Mouse (Mus musculus) myocyte (in vitro differentiated cells): ENCODE data around the gene Ccdc87.

Source experiments
- CEBPB ChIP-seq: IDR thresholded peaks from 2 replicates; pipeline ENCODE4 v1.6.1; 2011; ENCODE audit warnings: mild to moderate bottlenecking, moderate library complexity; ENCODE audit not compliant: poor library complexity, insufficient read depth, severe bottlenecking
- MAX ChIP-seq: IDR thresholded peaks from one replicate; pipeline ENCODE4 v1.6.1; 2011; ENCODE audit warnings: low read depth, mild to moderate bottlenecking, control low read depth
- MYOG ChIP-seq, 3 experiments: IDR thresholded peaks; one replicate each; pipeline ENCODE4 v1.6.1; 2011; ENCODE audit warnings: control low read depth in 2 of 3, low read depth in 2 of 3, mild to moderate bottlenecking in 2 of 3; ENCODE audit not compliant: insufficient read length in 2 of 3, control insufficient read depth in 1 of 3, insufficient read depth in 1 of 3
- POLR2A ChIP-seq: IDR thresholded peaks from one replicate; pipeline ENCODE4 v1.6.1; 2011; ENCODE audit warnings: low read depth, mild to moderate bottlenecking, control low read depth, moderate library complexity; ENCODE audit not compliant: insufficient read length
- POLR2AphosphoS2 ChIP-seq: IDR thresholded peaks from one replicate; pipeline ENCODE4 v1.6.1; 2011; ENCODE audit warnings: low read depth, control low read depth; ENCODE audit not compliant: insufficient read length
- TCF12 ChIP-seq: IDR thresholded peaks from one replicate; pipeline ENCODE4 v1.6.1; 2011; ENCODE audit warnings: mild to moderate bottlenecking, control low read depth; ENCODE audit not compliant: poor library complexity, insufficient read depth, severe bottlenecking
- USF1 ChIP-seq: IDR thresholded peaks from one replicate; pipeline ENCODE4 v1.6.1; 2011; ENCODE audit warnings: low read depth, mild to moderate bottlenecking, control low read depth, moderate library complexity

GRCm38 (mm10) chr19:4845846-4846245 is 6.7 kb downstream of the Ccdc87 start:
- TF ChIP-seq POLR2A, result no peak
- TF ChIP-seq POLR2AphosphoS2, result no peak
- TF ChIP-seq USF1, result no peak
- no peak for TF ChIP-seq CEBPB
- no peak for TF ChIP-seq MYOG (IDR thresholded peaks at IDR 0.05; ENCODE audit: control insufficient read depth in 1 of 3, insufficient read depth in 1 of 3, insufficient read length in 2 of 3, low read depth in 2 of 3)
- no peak for TF ChIP-seq TCF12
- no peak for TF ChIP-seq MAX
